Mouse (Mus musculus) urinary bladder, postnatal 14 days (tissue): ENCODE data around the gene Tssk1.
A peak's percentile ranks its signal among the peaks of the same experiment; 100 is the strongest.

ENCODE experiments used
- DNase-seq: peaks from one replicate; pipeline ENCODE4 v3.0.0; 2021; ENCODE audit warnings: low spot score

The Tssk1 gene

GRCm38 (mm10) chr16:17893923-17894322 is at the start of gene Tssk1:
Tssk1 (plus strand) TSS chr16:17894223.
- DNase-seq: no peak

GRCm38 (mm10) chr16:17848431-17848830 is 45.6 kb upstream of the Tssk1 start:
- DNase-seq: no peak

GRCm38 (mm10) chr16:17848928-17849327 is 45.1 kb upstream of the Tssk1 start:
- peak; percentile 35 for DNase-seq

- no peak for DNase-seq
These were observed 44.5 kb upstream of the Tssk1 start for GRCm38 (mm10) chr16:17849486-17849885.

- no peak for DNase-seq
These were observed 42.7 kb upstream of the Tssk1 start for GRCm38 (mm10) chr16:17851331-17851730.

- DNase-seq: no peak
These were observed 42.2 kb upstream of the Tssk1 start for GRCm38 (mm10) chr16:17851860-17852259.

GRCm38 (mm10) chr16:17853263-17853662 is 40.8 kb upstream of the Tssk1 start:
- no peak for DNase-seq

- DNase-seq: no peak
These were observed 36.9 kb upstream of the Tssk1 start for GRCm38 (mm10) chr16:17857157-17857556.

GRCm38 (mm10) chr16:17858592-17858991 is 35.4 kb upstream of the Tssk1 start:
- DNase-seq: peak; percentile 39

GRCm38 (mm10) chr16:17865293-17865692 is 28.7 kb upstream of the Tssk1 start:
- DNase-seq: no peak

GRCm38 (mm10) chr16:17865770-17866169 is 28.3 kb upstream of the Tssk1 start:
- peak; percentile 71 for DNase-seq

GRCm38 (mm10) chr16:17871248-17871647 is 22.8 kb upstream of the Tssk1 start:
- DNase-seq: no peak

GRCm38 (mm10) chr16:17872995-17873394 is 21.0 kb upstream of the Tssk1 start:
- DNase-seq: no peak

- no peak for DNase-seq
These were observed 18.8 kb upstream of the Tssk1 start for GRCm38 (mm10) chr16:17875174-17875573.

GRCm38 (mm10) chr16:17876096-17876495 is 17.9 kb upstream of the Tssk1 start:
- no peak for DNase-seq

- no peak for DNase-seq
These were observed 14.5 kb upstream of the Tssk1 start for GRCm38 (mm10) chr16:17879571-17879970.

GRCm38 (mm10) chr16:17882196-17882595 is 11.8 kb upstream of the Tssk1 start:
- peak; percentile 28 for DNase-seq

GRCm38 (mm10) chr16:17884116-17884515 is 9.9 kb upstream of the Tssk1 start:
- no peak for DNase-seq

GRCm38 (mm10) chr16:17889689-17890341 is 4.2 kb upstream of the Tssk1 start:
- DNase-seq: no peak

GRCm38 (mm10) chr16:17890342-17890727 is 3.7 kb upstream of the Tssk1 start:
- DNase-seq: no peak

GRCm38 (mm10) chr16:17890917-17891566 is 3.0 kb upstream of the Tssk1 start:
- peak; percentile 83 for DNase-seq

GRCm38 (mm10) chr16:17891567-17891959 is 2.5 kb upstream of the Tssk1 start, which contains the start of gene Gm20518:
Gm20518 (minus strand) TSS chr16:17891671.
- peak; percentile 100 for DNase-seq

GRCm38 (mm10) chr16:17892606-17893005 is 1.4 kb upstream of the Tssk1 start:
- peak; percentile 47 for DNase-seq

- DNase-seq: no peak
These were observed 2.1 kb downstream of the Tssk1 start for GRCm38 (mm10) chr16:17896091-17896490.
